Mouse (Mus musculus): ENCODE data around the gene Gm20388.
"Not testable (repeated sequence)": the region's sequence is repeated elsewhere in the genome, so short reads cannot be mapped to it uniquely, and the experiment has no call there.

Gm20388 gene

GRCm38 (mm10) chr8:123145279-123145678 is 3234.6 kb downstream of the Gm20388 start:
- DNase-seq, result peak; percentile 77

GRCm38 (mm10) chr8:123146390-123146789 is 3235.7 kb downstream of the Gm20388 start:
- no peak for DNase-seq

GRCm38 (mm10) chr8:123150737-123151171 is 3240.1 kb downstream of the Gm20388 start:
- peak; percentile 76 for DNase-seq

GRCm38 (mm10) chr8:123155177-123155576 is 3244.5 kb downstream of the Gm20388 start:
- peak; percentile 54 for DNase-seq

DNA sequence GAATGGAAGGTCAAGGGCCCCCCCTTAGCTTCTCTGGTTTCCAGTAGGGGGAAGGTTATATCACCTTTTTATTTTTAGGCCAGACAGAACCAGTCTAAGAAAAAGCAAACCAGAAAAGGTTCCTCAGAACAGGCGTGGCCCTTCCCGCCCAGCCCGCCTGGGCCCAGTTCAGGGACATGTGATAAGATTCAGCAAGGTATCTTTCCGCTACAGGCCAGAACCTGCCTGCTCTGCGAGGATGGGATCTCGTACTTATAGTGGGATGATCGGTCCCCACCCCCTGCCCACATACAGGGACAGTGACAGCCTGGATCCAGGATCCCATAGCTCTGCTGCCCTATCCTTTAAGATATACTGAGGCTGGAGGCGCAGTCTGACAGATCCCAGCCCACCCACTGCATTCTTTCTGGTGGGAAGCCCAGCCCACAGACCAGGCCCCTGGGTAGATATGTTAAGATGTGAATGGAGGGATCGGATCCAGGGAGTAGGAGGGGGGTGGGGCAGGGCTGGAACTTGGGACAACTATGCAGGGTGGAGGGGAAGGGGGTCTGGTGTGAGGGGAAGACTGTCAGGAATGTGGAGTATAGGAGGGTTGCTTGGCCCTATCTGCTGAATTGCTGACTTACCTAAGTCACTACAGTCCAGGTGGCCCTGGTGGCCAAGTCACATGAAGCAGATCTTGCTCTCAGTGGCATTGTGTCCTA is 3245.6 kb downstream of the Gm20388 start:
- no peak for DNase-seq

DNA sequence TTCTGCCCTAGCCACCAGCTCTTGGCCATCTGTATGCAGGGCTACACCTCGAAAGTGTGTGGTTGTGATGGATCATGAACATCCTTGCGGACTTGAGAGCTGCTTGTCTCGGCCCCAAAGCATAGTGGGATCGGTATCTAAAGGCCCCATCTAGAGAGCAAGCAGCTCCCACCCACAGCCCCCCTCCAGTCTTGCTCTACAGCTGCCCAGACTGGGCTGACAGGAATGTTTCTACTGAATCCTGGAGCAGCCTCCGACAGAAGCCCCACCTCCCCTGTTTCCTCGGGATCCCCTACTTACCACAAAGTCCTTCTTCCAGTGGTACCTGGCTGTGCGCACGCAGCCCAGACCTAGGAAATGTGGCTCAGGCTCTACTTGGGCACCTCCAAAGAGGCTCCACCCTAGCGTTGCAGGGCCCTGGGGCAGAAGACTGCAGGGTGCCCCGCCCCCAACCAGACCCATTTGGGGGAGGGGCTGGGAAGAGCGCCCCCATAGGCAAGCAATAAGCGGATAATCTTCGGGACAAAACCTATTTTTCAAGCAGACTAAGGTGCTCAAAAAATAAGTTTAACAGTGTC is 3247.3 kb downstream of the Gm20388 start, which contains the start of gene Sult5a1:
Gene Sult5a1 (minus strand): TSS at position 428 of the 578 bp plus-strand sequence.
- DNase-seq, result peak; percentile 48

DNA sequence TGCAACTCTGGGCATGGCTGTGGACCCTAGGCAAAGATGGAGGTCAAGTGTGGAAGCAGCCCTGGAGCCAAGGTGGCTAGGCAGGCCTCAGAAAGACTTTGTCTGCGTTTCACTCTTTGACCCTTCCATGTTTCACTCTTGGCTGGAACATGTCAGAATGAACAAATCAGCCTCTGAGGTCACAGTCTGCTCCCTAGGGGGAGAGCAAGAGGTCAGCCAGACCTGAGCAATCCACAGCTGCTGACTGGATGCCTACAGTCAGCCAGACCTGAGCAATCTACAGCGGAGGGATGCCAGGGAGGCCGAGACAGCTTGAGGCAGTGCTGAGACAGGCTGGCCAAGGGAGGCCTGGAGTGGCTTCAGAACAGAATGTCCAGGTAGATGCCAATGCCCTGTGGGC is 3270.8 kb downstream of the Gm20388 start:
- DNase-seq, result peak; percentile 71

DNA sequence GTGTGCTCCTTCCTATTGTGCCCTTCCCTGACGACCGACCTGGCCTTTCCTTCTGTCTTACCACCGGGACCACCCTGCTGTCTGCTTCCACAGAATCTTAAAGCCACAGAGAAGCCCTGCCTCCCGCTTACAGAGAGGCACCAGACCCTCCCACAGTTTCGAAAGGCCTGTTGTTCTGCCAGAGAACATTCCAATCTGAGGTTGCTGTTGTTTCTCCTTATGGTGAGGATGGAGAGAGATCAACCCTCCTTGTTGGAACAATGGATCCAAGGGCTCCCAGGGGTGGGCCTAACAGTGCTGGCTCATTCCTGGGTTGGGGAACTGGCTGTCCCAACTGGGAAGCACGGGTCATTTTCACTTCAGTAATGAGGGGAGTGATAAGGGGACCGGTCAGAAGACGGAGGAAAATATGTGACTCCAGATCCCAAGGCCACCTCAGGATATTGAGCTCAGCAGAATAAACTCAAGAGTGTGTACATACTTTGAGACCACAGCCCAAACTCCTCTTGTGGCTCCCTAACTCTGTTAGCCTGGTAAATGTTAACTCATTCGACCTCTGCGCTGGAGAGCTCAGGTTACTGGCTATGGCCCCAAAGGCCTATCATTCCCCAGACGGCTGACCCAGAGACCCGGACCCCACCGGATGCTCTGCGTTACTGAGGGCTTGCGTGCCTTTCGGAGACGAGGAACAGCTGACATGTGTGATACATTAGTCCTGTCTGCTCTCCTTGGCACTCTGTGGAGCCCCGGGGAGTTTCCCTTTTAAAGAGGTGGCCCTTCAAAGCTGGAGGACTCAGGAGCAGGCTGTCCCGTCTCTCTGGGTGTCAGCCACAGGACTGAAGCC is 3275.1 kb downstream of the Gm20388 start, which contains the start of gene Dpep1:
Gene Dpep1 (plus strand): TSS at position 677 of the 844 bp plus-strand sequence.
- peak; percentile 81 for DNase-seq

DNA sequence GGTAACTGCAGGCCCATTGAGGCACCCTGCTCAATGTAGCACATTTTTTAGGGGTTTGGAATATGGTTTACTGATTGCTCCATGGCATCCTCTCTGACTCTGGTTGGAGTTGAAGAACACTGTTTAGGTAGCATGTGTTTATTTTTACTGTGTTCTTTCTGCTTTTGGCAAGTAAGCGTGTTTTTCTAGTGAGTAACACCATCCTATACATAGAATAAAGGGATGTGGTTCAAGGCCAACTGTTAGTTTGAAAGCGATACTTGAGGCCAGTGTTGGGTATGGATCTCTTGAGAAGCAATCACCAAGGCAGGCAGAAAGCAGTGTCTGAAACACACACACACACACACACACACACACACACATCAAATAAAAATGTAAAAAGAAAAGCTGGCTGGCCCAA is 3277.4 kb downstream of the Gm20388 start:
- no peak for DNase-seq

- no peak for DNase-seq
These were observed 3278.2 kb downstream of the Gm20388 start for GRCm38 (mm10) chr8:123188841-123189240.

- peak; percentile 90 for DNase-seq
These were observed 3280.0 kb downstream of the Gm20388 start for GRCm38 (mm10) chr8:123190678-123191077.

DNA sequence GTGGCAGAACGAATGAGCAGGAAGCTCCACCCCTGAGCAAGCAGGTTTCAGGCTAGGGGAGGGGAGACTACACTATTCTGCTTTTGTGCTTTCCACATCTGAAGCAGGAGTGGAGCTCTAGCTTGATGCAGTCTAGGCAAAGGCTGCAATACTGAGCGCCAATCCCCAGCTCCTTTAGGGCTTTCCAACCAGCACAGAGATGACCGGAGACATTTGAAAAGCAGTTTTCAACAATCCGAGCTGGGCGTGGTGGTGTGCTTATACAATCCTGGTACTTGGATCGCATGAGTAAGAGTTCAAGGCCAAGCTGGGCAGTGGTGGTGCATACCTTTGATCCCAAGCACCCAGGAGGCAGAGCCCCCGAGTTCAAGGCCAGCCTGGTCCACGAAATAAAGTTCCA is 3281.3 kb downstream of the Gm20388 start:
- no peak for DNase-seq

DNA sequence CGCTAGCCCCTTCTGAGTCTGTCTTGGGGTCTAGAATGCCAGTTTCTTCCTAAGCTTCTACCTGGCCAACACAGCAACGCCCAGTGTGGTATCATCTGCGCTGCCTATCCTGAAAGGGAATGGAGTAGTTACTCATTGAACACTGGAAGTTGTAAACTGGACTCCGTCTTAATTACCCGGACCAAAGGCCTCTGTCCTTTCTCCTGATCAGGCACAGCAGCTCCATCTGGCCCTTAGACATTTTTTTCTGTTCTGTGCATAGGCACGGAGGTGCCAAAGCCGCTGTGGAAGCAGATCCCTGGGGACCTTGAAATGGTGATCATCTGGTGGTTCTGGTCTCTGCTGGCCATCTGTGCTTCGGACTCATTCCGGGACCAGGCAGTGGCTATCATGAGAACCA is 3283.1 kb downstream of the Gm20388 start:
- DNase-seq, result no peak

DNA sequence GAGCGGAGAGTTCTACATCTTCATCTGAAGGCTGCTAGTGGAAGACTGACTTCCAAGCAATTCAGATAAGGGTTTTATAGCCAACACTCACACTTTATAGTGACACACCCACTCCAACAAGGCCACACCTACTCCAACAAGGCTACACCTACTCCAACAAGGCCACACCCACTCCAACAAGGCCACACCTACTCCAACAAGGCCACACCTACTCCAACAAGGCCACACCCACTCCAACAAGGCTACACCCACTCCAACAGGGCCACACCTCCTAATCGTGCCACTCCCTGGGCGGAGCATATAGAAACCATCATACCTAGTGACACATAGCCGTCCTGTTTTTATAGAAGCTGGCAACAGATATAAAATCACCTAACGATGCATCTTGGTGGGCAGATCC is 3286.4 kb downstream of the Gm20388 start:
- DNase-seq, result not testable (repeated sequence)

GRCm38 (mm10) chr8:123199864-123200263 is 3289.2 kb downstream of the Gm20388 start:
- DNase-seq, result no peak

- DNase-seq, result peak; percentile 88
These were observed 3291.6 kb downstream of the Gm20388 start for GRCm38 (mm10) chr8:123202288-123202687.

DNA sequence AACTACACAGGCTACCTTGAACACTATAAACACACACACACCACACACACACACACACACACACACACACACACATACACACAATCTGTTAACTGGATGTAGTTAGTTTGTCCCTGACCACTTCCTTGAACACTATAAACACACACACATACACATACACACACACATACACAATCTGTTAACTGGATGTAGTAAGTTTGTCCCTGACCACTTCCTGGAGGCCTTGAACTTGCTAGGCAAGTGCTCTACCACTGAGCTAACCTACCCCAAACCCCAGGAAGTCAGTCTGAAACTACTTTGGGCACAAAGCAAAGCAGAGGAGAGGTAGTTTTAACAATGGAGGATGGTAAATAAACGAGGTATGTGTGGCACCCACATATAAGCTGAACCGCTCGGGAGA is 3292.9 kb downstream of the Gm20388 start:
- no peak for DNase-seq

- DNase-seq, result no peak
These were observed 3301.2 kb downstream of the Gm20388 start for GRCm38 (mm10) chr8:123211876-123212275.

DNA sequence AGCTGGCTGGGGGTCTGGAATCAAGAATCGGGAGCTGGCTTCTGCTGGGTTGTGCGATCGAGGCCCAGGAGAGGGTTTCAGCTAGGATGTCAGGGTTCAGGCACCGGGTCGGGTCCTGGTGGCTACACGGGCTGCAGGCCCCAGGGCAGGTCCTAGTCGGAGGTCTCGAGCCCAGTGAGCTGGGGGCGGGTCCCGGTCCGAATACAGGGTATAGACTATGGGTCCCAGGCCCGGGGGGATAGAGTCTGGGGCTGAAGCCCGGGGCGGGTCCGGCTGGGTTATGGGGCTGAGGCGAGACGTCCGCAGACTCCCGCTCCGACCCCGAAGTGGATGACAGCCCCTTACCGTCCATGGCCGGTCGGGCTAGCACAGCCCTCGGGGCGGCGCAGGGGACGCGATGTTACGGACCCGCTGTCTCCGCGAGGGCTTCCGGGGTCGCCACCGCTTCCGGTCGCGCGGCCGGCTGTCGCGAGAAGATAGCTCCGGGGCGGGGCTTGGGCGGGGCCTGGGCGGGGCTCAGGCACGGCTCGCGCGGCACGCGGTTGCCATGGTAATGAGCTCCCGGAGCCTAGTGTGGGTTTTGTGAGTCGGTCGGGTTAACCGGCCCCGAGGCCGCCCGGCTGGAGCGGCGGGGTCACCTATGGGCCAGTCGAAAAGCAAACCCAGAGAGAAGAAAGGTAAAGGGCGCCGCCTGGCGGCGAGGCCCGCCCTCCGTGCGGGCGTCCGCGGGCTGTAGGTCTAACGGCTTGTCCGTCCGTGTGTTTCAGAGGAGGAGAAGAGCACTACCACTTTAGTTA is 3301.9 kb downstream of the Gm20388 start, which contains the start of the genes Chmp1a and Spata33:
Gene Chmp1a (minus strand): TSS at position 443 of the 797 bp plus-strand sequence.
Gene Spata33 (plus strand): TSS at position 512 of the 797 bp plus-strand sequence.
- peak; percentile 97 for DNase-seq

DNA sequence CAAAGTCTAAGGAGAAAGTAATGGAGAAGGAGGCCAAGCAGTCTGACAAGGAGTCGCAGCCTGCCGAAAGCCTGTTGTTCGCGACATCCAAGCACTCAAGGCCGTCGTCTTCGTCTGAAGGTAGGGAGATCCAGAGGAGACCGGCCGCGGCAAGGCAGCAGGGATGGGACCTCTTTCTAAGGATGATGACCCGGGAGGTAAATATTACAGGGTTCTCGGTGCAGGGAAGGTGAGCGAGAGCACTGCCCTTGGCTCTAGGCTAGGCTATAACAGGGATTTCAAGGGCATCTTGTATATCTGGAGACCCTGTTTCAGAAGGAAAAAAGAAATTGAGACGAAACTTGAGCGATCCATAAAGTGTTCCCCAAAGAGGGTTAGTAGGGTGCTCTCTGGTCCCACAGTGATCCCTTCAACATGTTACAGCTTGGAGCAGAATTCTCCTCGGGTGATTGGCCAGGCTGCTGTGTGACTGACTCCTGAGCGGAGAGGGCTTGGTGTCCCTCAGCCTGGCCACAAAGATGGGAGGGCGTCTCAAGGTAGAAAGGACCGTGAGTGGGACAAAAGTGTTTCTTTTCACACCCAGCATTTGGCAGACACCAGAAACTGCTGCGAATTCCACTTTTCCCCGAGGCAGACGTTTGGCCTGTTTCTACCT is 3302.6 kb downstream of the Gm20388 start:
- no peak for DNase-seq

- DNase-seq, result no peak
These were observed 3304.8 kb downstream of the Gm20388 start for GRCm38 (mm10) chr8:123215430-123215829.

- DNase-seq, result no peak
These were observed 3310.3 kb downstream of the Gm20388 start for GRCm38 (mm10) chr8:123220917-123221316.
